Mouse (Mus musculus) thymus, postnatal 0 days (tissue): ENCODE measurements around the gene Ssr3. TPM values are rescaled to one million over a fixed set of nuclear protein-coding genes. Genes with fewer than 3 reads are reported as not detected.
"Not testable (repeated sequence)": the region's sequence is repeated elsewhere in the genome, so short reads cannot be mapped to it uniquely, and the experiment has no call there.

Source experiments
- DNase-seq: peaks from one replicate; pipeline ENCODE4 v3.0.0-alpha.2; 2015; ENCODE audit warnings: low spot score
- polyA plus RNA-seq: library from polyadenylated mRNA; unstranded; fragments of >200 nt; fragmentation: Nextera tagmentation; extraction: Ambion mirVana; gene quantifications from 2 replicates; pipeline ENCODE4 v1.2.1, GENCODE M21; 2015

Ssr3 gene
- polyA plus RNA-seq, result 116 and 128 TPM in 2 replicates

- peak; percentile 96 for DNase-seq
These were observed at the start of gene Ssr3 for GRCm38 (mm10) chr3:65392421-65392817. Ssr3 (minus strand) TSS chr3:65392623.

DNA sequence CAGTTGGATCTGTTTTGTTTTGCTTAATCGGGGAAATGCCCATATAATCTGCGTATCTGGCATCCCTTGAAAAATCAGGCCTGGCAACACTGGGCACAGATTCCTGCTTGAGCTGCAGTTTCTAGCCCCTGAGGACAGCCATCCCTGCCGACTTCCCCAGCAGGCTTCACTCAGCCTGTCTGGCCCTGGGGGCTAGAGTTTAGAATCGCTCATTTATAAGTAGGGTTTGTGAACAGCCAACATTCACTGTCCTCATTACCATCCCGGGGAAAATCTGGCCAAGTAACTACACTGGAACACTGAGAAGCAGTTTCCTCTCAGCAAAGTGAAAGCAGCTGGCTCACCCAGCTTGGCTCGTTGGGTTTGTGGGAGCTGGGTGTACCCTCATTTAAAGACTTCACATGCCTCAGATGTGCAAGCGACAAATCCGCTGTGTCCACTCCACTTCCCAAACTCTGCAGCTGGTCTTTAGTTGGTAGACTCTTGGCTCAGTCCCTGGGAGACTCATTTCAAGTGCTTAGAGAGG is 49.2 kb upstream of the Ssr3 start:
- DNase-seq, result no peak

DNA sequence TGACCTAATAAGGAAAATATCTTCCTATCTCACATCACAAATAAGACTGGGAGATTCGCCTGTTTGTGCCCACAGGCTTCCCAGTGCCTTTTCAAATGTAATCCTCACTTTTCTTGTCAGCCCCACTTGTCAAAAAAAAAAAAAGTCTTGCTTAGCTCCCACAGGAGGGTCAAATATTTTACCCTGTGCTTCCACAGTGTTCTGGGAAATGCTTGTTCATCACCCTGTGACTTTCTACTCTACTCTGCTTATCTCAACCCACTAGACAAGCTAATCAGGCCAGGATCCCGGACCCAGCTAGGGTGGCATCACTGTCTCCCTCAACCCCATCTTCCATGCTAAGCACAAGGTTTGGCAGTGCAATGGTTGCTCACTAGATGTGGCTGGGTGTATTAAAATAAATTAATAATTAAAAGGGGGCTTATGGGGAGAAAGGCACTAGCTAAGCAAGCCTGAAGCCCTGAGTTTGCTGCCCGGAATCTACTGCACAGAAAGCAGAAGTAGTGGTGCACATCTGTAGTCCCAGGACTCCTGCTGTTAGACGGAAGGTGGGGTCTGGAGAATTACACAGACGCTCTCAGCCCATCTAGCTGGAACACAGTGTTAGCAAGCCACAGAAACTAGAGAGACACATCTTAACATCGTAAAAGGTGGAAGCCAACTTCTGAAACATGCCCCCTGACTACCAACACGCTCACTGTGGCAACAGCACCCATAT is 46.2 kb upstream of the Ssr3 start:
- no peak for DNase-seq

DNA sequence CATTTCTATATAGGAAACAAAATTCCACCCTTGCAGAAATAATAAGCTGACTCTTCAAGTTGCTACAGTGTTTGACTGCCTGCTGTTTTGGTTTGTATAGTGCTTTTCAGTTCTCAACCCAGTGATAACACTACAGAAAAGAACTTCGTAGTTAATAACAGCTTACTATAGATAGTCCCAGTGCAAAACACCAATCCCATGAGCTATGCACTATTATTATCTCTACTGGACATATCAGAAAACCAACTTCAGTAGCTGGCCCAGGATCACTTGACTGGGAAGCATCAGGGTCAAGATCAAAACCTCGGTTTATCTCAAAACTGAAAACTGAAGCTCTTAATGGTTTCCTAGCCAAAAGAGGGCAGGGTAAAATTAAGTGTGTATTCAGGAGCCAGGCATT is 43.4 kb upstream of the Ssr3 start:
- no peak for DNase-seq

DNA sequence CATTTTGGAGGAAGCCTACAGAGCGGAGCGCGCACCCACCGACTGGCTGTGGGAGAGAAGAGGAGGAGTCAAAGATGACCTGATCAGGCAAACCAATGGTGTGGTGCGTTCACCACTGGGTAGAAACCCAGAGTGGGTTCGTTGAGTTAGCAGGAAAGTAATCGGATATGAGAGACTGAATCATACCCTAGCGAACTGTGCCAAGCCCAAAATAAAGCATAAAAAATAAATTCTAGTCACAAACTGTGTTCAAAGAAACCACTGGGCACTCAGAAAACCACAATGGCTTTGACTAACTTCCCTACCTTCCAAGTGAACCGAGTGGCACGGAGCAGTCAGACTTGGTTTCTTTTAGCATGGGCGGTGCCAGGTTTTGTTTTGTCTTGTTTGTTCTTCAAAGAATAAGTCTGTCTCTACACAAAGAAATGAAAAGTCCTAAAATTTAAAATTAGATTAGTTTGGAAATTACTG is 42.7 kb upstream of the Ssr3 start:
- DNase-seq, result no peak

DNA sequence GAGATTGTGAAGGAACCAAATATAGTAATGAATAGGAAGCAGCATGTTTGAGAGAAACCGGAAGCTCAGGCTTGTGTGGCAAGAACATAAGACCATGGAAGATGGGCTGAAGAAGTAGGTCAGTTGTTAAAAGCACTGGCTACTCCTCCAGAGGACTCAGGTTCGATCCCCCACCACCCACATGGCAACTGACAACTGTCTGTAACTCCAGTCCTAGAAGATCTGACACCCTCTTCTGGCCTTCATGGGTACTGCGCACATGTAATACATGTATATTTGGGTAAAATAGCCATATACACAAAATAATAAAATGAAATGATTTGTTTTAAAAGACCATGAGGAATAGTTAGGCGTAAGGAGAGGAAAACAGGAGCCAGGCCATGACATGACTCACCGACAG is 39.8 kb upstream of the Ssr3 start:
- DNase-seq, result no peak

GRCm38 (mm10) chr3:65419706-65420105 is 27.3 kb upstream of the Ssr3 start:
- no peak for DNase-seq

- no peak for DNase-seq
These were observed 25.6 kb upstream of the Ssr3 start for GRCm38 (mm10) chr3:65417913-65418594.

GRCm38 (mm10) chr3:65416571-65416970 is 24.1 kb upstream of the Ssr3 start:
- DNase-seq, result no peak

- DNase-seq, result no peak
These were observed 15.5 kb upstream of the Ssr3 start for GRCm38 (mm10) chr3:65407891-65408290.

GRCm38 (mm10) chr3:65405781-65406180 is 13.4 kb upstream of the Ssr3 start:
- DNase-seq, result no peak

DNA sequence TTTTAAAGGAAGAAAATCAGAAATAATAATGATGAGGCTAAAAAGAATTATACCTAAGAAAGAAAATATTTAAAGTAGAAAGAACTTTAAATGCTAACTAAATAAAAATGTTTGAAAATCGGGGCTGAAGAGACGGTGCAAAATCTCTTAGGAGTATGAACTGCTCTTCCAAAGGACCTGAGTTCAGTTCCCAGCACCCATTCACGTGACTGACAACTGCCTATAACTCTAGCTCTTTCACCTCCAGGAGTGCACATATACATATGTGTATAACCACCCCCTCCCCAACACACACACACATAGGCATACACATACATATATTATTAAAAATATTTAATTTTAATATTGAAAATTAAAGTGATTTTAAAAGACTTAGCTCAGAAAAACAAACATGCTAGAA is 5.1 kb upstream of the Ssr3 start:
- no peak for DNase-seq

DNA sequence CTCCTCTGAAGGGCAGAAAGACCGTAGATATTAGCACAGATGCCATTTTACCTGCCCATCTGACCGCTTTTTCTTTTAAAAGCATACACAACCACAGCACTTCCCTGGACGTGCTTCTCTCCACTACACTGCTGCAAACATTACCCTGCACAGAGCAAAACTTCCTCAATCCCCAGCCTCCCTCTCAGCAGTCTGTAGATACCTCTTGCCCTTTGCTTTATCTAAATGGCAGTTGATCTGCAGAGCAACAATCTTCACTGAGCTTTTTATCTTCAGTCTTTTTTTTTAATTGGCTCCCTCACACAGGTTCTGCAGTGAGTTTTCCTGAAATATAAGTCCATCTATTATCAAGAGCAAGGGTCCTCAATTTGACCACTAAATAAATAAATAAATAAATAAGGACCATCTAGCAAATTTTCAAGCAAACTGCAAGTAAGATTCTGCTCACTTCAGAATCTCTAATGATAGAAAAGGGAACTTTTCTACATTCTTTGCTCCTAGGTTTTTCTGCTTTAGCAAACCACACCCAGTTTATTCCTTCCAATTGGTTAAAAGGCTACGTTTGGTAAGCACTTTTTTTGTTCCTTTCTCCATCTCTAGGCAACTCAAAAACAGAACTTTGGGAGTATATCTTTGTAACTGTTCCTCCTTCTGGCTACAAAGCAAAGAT is 4.5 kb upstream of the Ssr3 start:
- DNase-seq, result no peak

- not testable (repeated sequence) for DNase-seq
These were observed 2.7 kb upstream of the Ssr3 start for GRCm38 (mm10) chr3:65395111-65395510.

DNA sequence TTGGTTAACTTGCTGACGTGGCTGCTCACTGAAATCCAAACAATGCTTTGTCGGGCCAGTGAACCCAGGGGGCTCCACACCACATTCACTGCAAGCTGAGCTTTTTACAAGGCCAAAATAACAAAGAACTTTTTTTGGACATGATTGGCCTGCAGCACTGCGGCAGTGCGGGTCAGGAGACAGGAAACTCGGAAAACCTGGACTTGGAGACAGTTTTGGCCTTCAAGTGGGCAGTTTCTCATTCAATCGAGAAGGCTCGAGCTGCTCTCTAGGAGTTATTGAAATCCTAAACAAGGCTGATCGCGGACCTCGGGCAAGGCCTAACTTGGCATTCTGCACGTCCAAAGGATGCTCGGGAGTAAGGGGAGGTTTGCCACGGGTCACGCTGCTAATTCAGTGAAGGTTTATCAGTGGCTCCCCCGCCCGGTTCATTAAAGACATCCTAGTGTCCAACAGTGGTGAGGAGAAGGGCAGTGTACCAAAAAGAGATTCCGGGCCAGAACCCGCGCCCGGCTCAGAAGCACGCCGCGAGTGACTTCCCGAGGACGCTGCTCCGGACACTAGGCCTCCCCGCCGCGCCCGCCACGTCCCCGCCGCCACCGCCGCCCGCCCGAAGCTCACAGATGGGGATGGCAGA is 521 bp downstream of the Ssr3 start:
- peak; percentile 28 for DNase-seq

DNA sequence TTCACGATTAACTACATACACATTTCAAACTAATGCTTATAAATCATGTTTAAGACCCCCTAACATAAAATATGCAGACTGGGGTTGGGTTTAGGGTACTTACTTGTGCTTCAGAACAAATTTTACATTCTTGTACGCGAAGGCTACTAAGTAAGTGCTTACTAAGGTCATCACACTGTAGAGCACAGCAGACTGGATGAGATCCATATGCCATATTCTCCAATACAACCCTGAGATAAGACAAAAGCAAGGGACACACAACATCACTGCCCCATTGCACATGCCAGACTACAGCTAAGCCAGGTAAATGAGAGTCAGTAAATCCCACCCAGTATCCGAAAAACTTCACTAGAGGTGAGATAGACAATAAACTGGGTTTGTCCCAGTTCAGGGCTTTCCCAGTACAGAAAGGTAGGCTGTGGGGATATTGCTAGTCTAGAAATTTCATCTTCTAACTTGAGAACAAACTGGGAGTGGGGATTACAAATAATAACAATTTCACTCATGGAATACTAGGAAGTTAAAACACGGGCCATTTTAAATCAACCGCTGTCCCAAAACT is 1.1 kb downstream of the Ssr3 start:
- no peak for DNase-seq

DNA sequence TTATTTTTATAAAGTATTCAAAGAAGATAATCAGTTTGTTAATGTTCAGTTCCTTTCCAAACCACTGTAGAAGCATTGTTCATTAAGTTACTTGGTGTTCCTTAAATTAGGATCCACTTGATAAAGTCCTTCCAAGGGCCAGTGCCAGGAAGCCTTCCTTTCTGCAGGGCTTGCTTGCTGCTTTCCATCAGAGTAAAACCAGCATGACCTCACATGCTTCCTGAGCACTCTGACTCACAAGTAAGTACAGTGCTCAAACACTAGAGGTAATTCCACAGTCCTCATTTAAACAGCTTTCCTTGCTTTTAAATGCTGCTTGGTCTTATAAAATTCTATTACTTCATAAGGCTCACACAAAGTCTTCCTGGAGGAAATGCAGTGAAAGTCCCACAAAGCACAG is 6.7 kb downstream of the Ssr3 start:
- no peak for DNase-seq

DNA sequence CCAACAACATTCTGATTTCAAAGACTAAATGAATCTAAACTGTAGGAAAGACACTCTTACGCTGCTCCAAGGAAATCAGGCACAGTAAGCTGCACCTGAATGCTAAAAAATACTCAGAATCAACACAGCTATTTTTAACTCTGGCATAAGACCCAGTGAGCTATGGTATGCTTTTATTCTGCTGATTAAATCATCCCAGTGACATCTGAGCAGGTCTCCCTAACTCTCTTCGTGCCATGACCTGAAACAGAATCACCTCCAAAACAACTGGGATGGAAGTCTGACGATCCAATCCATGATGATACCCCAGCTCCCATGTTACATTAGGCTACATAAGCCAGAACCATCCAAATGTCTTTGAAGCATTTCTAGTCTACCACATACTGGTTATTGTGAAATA is 8.0 kb downstream of the Ssr3 start:
- no peak for DNase-seq

- DNase-seq, result no peak
These were observed 11.3 kb downstream of the Ssr3 start for GRCm38 (mm10) chr3:65381094-65381493.

- peak; percentile 28 for DNase-seq
These were observed 12.4 kb downstream of the Ssr3 start for GRCm38 (mm10) chr3:65379884-65380539.

- no peak for DNase-seq
These were observed 13.7 kb downstream of the Ssr3 start for GRCm38 (mm10) chr3:65378724-65379123.
